Mouse (Mus musculus): ENCODE data around the gene Fgf3. TPM values are rescaled to one million over a fixed set of nuclear protein-coding genes. Genes with fewer than 3 reads are reported as not detected.

Fgf3 gene
- polyA plus RNA-seq, 1 experiment, result 0.16 TPM

GRCm38 (mm10) chr7:144864160-144864670, 26.3 kb downstream of the Fgf3 start:
- 59% methylated on average over 3 of the region's 3 CpGs for WGBS
- Histone ChIP-seq H3K4me1 (ENCODE audit: control insufficient read depth, insufficient read depth, insufficient read length, low read length) (peaks cover 10% of the 10 kb centered on the region), H3K27ac (ENCODE audit: insufficient read depth, low read depth, low read length) (no peak overlapping the region), H3K36me3 (ENCODE audit: control insufficient read depth, insufficient read depth, low read length) (no peaks in the 10 kb centered on the region), H3K4me3 (ENCODE audit: low read depth, low read length) (no peak overlapping the region), H3K27me3 (ENCODE audit: control insufficient read depth, insufficient read depth, low read length) (peaks cover 40% of the 10 kb centered on the region)
- no peak for TF ChIP-seq POLR2A (IDR thresholded peaks at IDR 0.05; ENCODE audit: low read depth, low read length)
- no peak for TF ChIP-seq CTCF (IDR thresholded peaks at IDR 0.05; ENCODE audit: extremely low read depth, insufficient read length, insufficient replicate concordance, low read depth, low read length)

- Histone ChIP-seq H3K36me3 (ENCODE audit: control insufficient read depth, insufficient read depth, low read length) (no peaks in the 10 kb centered on the region), H3K4me3 (ENCODE audit: low read depth, low read length) (no peak overlapping the region), H3K4me1 (ENCODE audit: control insufficient read depth, insufficient read depth, insufficient read length, low read length) (peaks cover 6% of the 10 kb centered on the region; the same call in 1 of the 2 replicates), H3K27ac (ENCODE audit: insufficient read depth, low read depth, low read length) (no peak overlapping the region), H3K27me3 (ENCODE audit: control insufficient read depth, insufficient read depth, low read length) (peaks cover 19% of the 10 kb centered on the region)
- no peak for TF ChIP-seq POLR2A (IDR thresholded peaks at IDR 0.05; ENCODE audit: low read depth, low read length)
- no peak for TF ChIP-seq CTCF (IDR thresholded peaks at IDR 0.05; ENCODE audit: extremely low read depth, insufficient read length, insufficient replicate concordance, low read depth, low read length)
- 37% methylated on average over 4 of the region's 4 CpGs for WGBS
These were observed 29.3 kb downstream of the Fgf3 start for GRCm38 (mm10) chr7:144867161-144867560.

GRCm38 (mm10) chr7:144867602-144868001, 29.7 kb downstream of the Fgf3 start:
- H3K4me3 ChIP-seq (ENCODE audit: low read depth, low read length), result no peak overlapping the region
- H3K27ac ChIP-seq (ENCODE audit: insufficient read depth, low read depth, low read length), result no peak overlapping the region
- peaks cover 15% of the 10 kb centered on the region for H3K27me3 ChIP-seq (ENCODE audit: control insufficient read depth, insufficient read depth, low read length)
- H3K4me1 ChIP-seq (ENCODE audit: control insufficient read depth, insufficient read depth, insufficient read length, low read length), result peaks cover 6% of the 10 kb centered on the region; the same call in 1 of the 2 replicates
- TF ChIP-seq CTCF (IDR thresholded peaks at IDR 0.05; ENCODE audit: extremely low read depth, insufficient read length, insufficient replicate concordance, low read depth, low read length) (no peak), POLR2A (IDR thresholded peaks at IDR 0.05; ENCODE audit: low read depth, low read length) (no peak)
- 83% methylated on average over 8 of the region's 8 CpGs for WGBS
- no peaks in the 10 kb centered on the region for H3K36me3 ChIP-seq (ENCODE audit: control insufficient read depth, insufficient read depth, low read length)

GRCm38 (mm10) chr7:144872420-144872819, 34.5 kb downstream of the Fgf3 start:
- Histone ChIP-seq H3K4me1 (ENCODE audit: control insufficient read depth, insufficient read depth, insufficient read length, low read length) (peaks cover 2% of the 10 kb centered on the region; the same call in 1 of the 2 replicates), H3K27ac (ENCODE audit: insufficient read depth, low read depth, low read length) (no peak overlapping the region), H3K27me3 (ENCODE audit: control insufficient read depth, insufficient read depth, low read length) (no peaks in the 10 kb centered on the region), H3K4me3 (ENCODE audit: low read depth, low read length) (no peak overlapping the region), H3K36me3 (ENCODE audit: control insufficient read depth, insufficient read depth, low read length) (no peaks in the 10 kb centered on the region)
- 73% methylated on average over 4 of the region's 4 CpGs for WGBS
- TF ChIP-seq POLR2A (IDR thresholded peaks at IDR 0.05; ENCODE audit: low read depth, low read length) (no peak), CTCF (IDR thresholded peaks at IDR 0.05; ENCODE audit: extremely low read depth, insufficient read length, insufficient replicate concordance, low read depth, low read length) (no peak)

GRCm38 (mm10) chr7:144873160-144873559, 35.3 kb downstream of the Fgf3 start:
- H3K4me3 ChIP-seq (ENCODE audit: low read depth, low read length), result no peak overlapping the region
- H3K36me3 ChIP-seq (ENCODE audit: control insufficient read depth, insufficient read depth, low read length), result no peaks in the 10 kb centered on the region
- WGBS, result 82% methylated on average over 4 of the region's 4 CpGs
- H3K27me3 ChIP-seq (ENCODE audit: control insufficient read depth, insufficient read depth, low read length), result no peaks in the 10 kb centered on the region
- no peak for TF ChIP-seq CTCF (IDR thresholded peaks at IDR 0.05; ENCODE audit: extremely low read depth, insufficient read length, insufficient replicate concordance, low read depth, low read length)
- no peak for TF ChIP-seq POLR2A (IDR thresholded peaks at IDR 0.05; ENCODE audit: low read depth, low read length)
- H3K27ac ChIP-seq (ENCODE audit: insufficient read depth, low read depth, low read length), result no peak overlapping the region
- no peaks in the 10 kb centered on the region for H3K4me1 ChIP-seq (ENCODE audit: control insufficient read depth, insufficient read depth, insufficient read length, low read length)

- TF ChIP-seq POLR2A (IDR thresholded peaks at IDR 0.05; ENCODE audit: low read depth, low read length), result no peak
- TF ChIP-seq CTCF (IDR thresholded peaks at IDR 0.05; ENCODE audit: extremely low read depth, insufficient read length, insufficient replicate concordance, low read depth, low read length), result no peak
- H3K36me3 ChIP-seq (ENCODE audit: control insufficient read depth, insufficient read depth, low read length), result no peaks in the 10 kb centered on the region
- H3K27me3 ChIP-seq (ENCODE audit: control insufficient read depth, insufficient read depth, low read length), result no peaks in the 10 kb centered on the region
- no peak overlapping the region for H3K4me3 ChIP-seq (ENCODE audit: low read depth, low read length)
- no peaks in the 10 kb centered on the region for H3K4me1 ChIP-seq (ENCODE audit: control insufficient read depth, insufficient read depth, insufficient read length, low read length)
- WGBS, result 76% methylated on average over 4 of the region's 4 CpGs
- no peak overlapping the region for H3K27ac ChIP-seq (ENCODE audit: insufficient read depth, low read depth, low read length)
These were observed 36.3 kb downstream of the Fgf3 start for GRCm38 (mm10) chr7:144874226-144874625.

GRCm38 (mm10) chr7:144878401-144878800, 40.5 kb downstream of the Fgf3 start:
- Histone ChIP-seq H3K36me3 (ENCODE audit: control insufficient read depth, insufficient read depth, low read length) (no peaks in the 10 kb centered on the region), H3K4me1 (ENCODE audit: control insufficient read depth, insufficient read depth, insufficient read length, low read length) (no peaks in the 10 kb centered on the region), H3K27me3 (ENCODE audit: control insufficient read depth, insufficient read depth, low read length) (no peaks in the 10 kb centered on the region), H3K27ac (ENCODE audit: insufficient read depth, low read depth, low read length) (no peak overlapping the region), H3K4me3 (ENCODE audit: low read depth, low read length) (no peak overlapping the region)
- WGBS, result 90% methylated on average over 1 of the region's 1 CpGs
- TF ChIP-seq POLR2A (IDR thresholded peaks at IDR 0.05; ENCODE audit: low read depth, low read length) (no peak), CTCF (IDR thresholded peaks at IDR 0.05; ENCODE audit: extremely low read depth, insufficient read length, insufficient replicate concordance, low read depth, low read length) (no peak)

All from small intestine, adult 2 months (tissue).